Mouse (Mus musculus): ENCODE data around the gene Prph.

GRCm38 (mm10) chr15:99055511-99055961, 562 bp downstream of the Prph start:
- TF ChIP-seq CTCF (IDR thresholded peaks at IDR 0.05; ENCODE audit: borderline replicate concordance, insufficient read depth, low read length): no peak
- no peak for TF ChIP-seq POLR2A (IDR thresholded peaks at IDR 0.05; ENCODE audit: low read depth, low read length)

Measured in embryonic fibroblast, embryonic 13.5 days (primary cell).